Mouse (Mus musculus) C2C12 (cell line): Measurements from ENCODE around the gene Gm20388.

Source experiments
- CEBPB ChIP-seq: IDR thresholded peaks from one replicate; pipeline ENCODE4 v1.6.1; 2011; ENCODE audit warnings: low read depth, mild to moderate bottlenecking, control low read depth, moderate library complexity
- CTCF ChIP-seq: IDR thresholded peaks from one replicate; pipeline ENCODE4 v1.5.1; 2011; ENCODE audit not compliant: control insufficient read depth, insufficient read depth, insufficient read length
- MAX ChIP-seq: IDR thresholded peaks from one replicate; pipeline ENCODE4 v1.6.1; 2011; ENCODE audit warnings: mild to moderate bottlenecking, control low read depth
- MYOD1 ChIP-seq: IDR thresholded peaks from one replicate; pipeline ENCODE4 v1.6.1; 2011; ENCODE audit warnings: low read depth; ENCODE audit not compliant: control insufficient read depth, insufficient read length
- MYOG ChIP-seq: IDR thresholded peaks from one replicate; pipeline ENCODE4 v1.6.1; 2011; ENCODE audit not compliant: control insufficient read depth, insufficient read length; ENCODE audit errors: extremely low read depth
- USF1 ChIP-seq: IDR thresholded peaks from one replicate; pipeline ENCODE4 v1.6.1; 2011; ENCODE audit warnings: low read depth, mild to moderate bottlenecking, control low read depth, moderate library complexity

DNA sequence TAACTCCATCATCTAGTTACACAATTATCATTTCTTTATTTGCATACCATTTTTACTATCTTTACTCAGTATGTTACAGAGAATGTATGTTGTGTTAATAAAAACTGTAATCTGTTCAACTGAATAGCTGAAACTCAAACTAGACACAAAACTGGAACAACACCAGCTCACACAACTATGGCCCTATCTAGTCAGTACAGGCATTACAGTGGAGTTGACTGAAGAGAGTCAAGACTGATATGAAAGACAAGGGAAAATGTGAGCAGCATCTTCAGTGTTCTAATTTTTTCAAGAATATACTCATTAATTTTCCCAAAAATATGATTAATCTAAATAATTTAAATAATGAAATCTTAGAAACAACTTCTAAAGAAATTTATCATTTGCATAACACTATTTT lies 3044.6 kb downstream of the Gm20388 start:
- TF ChIP-seq CTCF, result no peak
- TF ChIP-seq MAX, result no peak
- TF ChIP-seq USF1, result no peak
- no peak for TF ChIP-seq MYOG
- TF ChIP-seq MYOD1, result no peak
- no peak for TF ChIP-seq CEBPB
